Mouse (Mus musculus): ENCODE measurements at regions not wholly inside any gene's neighbourhood (a gene's known extent, or its start where the extent isn't known, plus 50 kb on each side); places are given as distances from the start of the nearest gene placed in this dataset.
"Not testable (repeated sequence)": the region's sequence is repeated elsewhere in the genome, so short reads cannot be mapped to it uniquely, and the experiment has no call there.

DNA sequence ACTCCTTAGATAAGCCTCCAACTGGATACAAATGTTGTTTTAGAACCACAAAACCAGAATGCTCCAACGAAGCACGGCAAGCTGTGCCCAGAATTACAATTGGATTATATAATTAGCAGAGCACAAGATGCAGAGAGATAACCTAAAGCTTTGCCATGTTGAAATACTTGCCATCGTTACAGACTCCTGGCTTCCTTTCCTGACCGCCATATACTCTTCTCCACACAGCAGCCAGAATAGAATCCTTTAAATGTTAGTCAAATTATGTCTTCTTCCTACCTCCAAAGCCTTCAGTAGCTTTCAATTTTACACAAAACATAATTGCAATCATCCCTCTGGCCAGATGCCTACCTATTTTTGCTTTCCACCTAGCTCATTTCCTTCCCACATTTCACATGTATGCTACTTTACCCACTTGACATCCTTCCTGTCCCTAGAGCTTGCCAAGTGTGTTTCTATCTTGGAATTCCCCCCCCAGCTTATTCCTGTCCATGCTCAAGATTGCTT, 52.8 kb upstream of the G2e3 start:
- DNase-seq (ENCODE audit: extremely low spot score, low spot score): no peak

DNA sequence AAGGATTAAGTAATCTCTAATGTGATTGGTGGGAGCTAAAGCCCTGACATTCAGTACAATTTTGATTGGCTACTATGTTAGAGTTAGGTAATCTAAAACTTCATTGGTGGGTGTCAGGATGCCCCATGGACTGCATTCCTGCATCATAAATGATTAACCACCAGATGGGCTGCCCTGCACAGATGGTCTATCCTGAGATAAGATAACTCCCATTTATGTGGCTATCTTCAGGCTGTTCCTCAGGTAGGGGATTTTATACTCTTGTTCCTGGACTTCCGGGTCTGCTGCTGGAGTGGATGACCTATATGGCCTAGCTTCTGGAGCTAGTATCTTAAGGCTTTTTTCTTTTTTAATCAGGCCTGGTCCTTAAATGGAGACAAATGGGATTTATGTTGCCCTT, 69.5 kb upstream of the G2e3 start:
- DNase-seq (ENCODE audit: extremely low spot score, low spot score): no peak

DNA sequence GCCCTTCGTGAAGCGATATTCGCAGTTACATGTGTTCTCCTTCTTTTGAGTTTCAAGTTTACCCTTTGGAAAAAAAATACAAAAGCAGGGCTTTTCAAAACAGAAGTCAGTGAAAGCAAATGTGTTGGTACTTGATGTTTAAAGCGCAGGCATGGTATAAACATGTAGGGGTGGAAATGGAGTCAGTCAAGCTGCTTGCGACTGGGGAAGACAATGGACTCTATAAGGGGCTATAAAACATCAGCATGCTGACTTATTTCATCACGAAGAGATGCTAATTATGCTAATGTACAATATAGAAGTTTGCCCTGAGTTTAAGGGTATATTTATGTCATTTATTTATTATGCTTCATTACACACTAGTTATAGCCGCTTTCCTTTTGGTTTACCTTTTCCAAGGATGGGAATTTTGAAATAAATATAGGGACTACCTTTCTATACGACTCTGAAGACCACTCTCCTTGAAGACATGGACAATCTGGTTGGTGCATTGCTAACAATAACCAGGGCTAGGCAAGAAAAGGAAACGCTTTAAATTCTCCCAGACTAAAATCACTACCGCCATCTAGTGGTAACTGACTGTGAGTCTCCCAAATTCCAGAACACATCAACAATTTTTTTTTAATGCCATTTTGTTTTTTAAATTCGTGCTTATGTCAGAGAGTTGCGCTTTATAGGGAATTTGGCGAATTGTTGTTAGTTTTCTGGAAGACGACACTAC, 71.9 kb upstream of the G2e3 start:
- no peak for DNase-seq (ENCODE audit: extremely low spot score, low spot score)

DNA sequence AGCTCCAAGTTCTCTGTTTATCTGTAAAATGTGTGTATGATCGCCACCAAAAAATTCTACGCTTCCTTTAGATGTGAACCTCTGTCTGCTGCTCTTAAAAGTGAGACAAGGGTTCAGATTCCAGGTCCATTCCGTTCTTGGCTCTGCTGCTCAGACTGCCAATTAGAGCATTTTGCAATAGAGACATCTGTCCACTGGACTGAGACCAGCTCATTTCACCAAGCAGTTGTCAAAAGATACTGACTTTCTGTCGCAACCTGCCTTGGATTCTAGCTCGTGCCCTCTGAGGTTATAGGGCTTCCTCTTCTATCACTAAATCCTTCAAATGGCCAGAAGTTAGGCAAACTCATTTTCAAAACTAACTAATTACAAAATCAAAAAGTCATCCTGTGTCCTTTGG, 74.4 kb upstream of the G2e3 start:
- no peak for DNase-seq (ENCODE audit: extremely low spot score, low spot score)

DNA sequence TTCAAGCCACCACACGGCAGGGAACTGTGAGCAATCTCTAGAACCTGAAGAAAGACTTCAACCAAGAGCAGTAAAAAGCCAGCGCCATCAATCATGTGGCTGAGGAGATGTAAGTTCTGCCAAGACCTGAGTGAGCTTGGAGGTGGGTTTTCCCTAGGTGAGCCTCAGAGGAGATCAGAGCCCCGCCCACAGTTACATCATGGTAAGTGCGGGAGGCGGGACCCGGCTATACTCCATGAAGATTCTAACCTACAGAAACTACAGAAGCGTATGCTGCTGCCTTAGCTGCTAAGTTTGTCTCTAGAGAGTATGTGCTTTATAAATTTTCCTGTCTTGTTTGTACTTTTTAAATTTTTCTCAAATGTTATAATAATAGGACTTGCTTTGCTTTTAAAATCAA, 105.0 kb upstream of the G2e3 start:
- DNase-seq (ENCODE audit: extremely low spot score, low spot score): no peak

DNA sequence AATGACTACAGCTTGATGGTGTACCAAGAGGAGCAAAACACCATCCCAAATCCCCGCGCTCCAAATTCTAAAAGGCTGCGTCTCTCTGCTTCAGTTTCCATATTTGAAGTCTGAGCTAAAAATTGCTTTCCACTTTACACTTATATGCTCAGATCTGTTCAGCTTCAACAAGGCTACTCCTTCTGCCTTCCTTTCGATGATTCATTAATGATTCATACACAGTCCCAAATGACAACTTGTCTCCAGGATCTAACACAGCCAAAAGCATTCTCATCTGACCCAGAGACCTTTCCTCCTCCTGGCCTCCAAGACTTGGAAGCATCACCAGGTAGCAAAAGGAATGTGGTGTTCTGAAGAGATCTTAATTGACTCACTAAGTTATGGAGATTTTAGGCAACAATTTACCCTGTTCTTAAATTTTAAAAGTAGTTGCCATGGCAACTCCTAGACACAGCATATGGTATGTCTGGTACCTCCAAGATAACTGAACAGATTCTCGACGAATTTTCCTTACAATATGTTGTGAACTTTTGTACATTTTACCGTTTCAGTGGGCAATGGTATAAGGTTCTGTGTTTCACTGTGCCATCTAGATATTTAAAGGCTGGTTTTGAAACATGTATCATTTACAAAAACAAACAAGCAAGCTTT, 106.6 kb upstream of the G2e3 start:
- DNase-seq (ENCODE audit: extremely low spot score, low spot score): no peak

DNA sequence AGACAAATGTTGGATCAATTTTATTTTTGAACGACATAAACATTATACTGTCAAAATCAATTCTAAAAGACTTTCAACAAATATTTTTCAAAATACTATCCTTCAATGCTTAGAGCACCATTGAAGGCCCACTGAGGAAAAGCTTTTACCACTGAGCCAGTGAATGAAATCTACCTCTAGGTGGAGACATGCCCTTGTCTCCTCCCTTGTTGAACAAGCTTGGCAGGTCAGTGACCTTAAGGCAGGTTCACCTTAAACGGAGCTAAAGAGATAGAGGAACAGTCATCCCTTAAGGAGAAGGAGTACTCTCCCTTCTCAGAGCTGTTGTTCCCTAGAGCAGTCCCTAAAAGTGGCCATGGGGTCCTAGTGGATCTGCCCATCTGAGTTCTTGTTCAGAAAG, 136.2 kb upstream of the G2e3 start:
- no peak for DNase-seq (ENCODE audit: extremely low spot score, low spot score)

DNA sequence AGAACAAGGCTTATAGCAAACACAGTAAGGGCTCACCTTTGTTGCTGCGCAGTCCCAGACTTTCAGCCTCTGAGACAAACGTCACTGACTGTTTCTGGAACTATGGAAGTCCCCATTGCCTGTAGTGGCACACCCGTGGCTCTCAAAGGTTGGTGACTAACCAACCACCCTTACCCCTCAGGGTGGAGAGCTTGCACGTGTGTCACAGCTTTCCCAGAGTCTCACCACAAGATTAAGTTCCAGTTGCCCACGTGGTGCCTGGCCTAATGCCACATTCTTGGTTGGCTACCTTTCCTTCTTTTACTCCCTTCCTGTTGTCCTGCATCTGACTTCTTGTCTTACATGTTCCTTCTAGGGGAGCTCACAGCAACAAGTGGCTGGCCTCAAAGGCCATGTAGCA, 151.6 kb upstream of the G2e3 start:
- DNase-seq (ENCODE audit: extremely low spot score, low spot score): no peak

DNA sequence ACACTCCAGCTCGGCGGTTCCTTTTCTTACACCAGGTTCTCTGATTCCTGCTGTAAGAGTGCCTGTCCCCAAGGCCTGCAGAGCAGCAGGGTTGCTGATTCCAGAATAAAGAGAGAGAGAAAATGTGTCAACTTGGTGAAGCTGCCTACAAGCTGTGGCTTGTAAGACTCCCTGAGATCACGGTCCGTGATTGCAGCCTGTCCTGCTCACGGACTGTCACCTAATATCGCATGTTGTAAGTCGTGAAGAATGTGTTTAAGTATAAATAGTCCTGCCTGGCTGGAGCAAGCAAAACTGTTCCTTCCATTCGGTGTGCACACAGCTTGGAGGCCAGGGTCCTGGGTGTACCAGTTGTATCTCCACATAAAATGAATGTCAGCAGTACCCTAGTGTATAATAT, 152.7 kb upstream of the G2e3 start:
- DNase-seq (ENCODE audit: extremely low spot score, low spot score): no peak

DNA sequence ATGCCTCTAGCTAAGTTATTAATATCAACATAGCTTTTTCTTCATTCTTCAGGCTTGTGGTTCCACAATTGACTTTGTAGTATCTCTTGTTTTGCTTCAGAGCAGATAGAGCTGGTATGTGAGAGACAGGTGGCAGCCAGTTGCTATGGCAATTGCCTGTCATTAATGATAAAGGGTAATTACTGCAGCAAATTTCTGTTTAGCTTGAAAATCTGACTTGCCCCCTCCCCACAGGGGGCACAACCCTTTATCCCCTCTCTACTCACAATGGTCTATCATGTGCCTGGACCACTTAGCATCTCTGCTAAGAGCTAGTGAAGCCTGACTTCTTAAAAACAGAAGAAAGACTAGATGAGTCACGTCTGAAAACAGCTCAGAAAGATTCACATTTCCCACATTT, 157.1 kb upstream of the G2e3 start:
- DNase-seq (ENCODE audit: extremely low spot score, low spot score): no peak

DNA sequence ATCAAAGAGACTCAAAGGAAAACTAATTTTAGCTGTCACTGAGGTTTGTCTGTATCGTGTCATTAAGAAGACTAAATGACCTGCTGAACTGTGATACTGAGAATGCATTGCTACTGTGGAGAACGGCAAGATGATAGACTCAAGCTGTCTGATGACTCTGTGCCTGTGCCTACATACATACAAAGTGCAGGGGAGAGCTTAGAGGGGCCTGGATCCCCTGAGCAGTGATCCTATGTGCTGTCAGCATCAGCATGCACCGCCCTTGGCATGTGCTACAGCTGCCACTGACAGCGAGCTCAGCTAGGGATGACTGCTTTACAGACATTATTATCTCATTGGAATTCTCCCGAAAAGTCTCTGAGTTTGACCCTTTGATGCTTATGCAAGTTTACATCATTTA, 157.7 kb upstream of the G2e3 start:
- DNase-seq (ENCODE audit: extremely low spot score, low spot score): no peak

DNA sequence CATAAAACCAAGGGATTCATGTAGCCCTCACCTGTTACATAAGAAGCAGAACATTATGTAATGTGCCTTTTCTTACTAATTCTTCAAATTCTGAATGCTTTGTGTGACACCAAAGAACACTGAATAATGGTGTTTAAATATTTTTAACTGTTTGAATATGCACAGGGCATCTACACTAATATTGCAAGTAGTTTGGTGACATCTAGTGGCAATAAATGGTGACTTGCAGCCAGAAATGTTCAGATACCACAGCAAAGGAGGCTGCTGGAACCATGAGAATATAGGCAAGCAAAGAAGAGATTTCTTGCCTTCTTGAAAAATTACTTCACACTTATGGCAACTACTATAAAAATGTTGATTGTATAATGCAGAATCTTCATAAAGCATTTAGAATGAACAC, 159.6 kb upstream of the G2e3 start:
- DNase-seq (ENCODE audit: extremely low spot score, low spot score): no peak

DNA sequence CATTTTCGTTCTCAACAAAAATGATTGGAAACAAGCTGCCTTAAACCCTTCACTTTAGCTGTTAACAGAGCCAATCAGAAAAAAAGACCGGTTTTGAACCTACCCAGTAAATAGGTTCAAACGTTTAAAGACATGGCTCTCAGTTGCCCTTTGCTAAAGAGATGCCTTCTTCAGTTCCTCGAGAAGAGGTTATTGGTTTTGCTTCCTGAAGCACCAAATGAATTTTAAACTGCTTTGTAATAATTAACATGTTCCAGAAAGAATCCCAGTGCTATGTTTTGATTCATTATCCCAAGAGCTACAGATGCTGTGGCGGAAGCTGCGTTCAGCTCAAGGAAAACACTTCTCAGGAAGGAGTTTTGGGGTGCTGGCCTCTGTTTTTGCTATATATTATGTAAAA, 160.1 kb upstream of the G2e3 start:
- DNase-seq (ENCODE audit: extremely low spot score, low spot score): no peak

DNA sequence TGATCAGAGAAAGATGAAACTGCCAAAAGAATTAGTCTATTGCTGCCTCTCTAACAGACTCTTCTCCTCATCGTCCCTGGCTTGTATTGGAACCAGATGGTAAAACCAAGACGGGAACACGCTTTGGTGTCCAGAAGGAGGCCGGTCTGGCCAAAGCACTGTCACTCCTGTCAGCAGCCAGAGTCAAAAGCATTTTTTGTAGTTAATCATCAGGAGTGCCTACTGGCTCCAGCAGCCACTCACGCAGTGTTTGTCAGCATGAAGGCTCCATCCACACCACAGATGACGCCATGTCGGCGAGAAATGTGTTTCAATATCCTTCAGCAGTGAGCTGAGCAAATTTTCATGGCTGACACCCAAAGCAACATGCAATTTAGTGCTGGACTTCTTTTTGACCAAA, 162.1 kb upstream of the G2e3 start:
- DNase-seq (ENCODE audit: extremely low spot score, low spot score): no peak

DNA sequence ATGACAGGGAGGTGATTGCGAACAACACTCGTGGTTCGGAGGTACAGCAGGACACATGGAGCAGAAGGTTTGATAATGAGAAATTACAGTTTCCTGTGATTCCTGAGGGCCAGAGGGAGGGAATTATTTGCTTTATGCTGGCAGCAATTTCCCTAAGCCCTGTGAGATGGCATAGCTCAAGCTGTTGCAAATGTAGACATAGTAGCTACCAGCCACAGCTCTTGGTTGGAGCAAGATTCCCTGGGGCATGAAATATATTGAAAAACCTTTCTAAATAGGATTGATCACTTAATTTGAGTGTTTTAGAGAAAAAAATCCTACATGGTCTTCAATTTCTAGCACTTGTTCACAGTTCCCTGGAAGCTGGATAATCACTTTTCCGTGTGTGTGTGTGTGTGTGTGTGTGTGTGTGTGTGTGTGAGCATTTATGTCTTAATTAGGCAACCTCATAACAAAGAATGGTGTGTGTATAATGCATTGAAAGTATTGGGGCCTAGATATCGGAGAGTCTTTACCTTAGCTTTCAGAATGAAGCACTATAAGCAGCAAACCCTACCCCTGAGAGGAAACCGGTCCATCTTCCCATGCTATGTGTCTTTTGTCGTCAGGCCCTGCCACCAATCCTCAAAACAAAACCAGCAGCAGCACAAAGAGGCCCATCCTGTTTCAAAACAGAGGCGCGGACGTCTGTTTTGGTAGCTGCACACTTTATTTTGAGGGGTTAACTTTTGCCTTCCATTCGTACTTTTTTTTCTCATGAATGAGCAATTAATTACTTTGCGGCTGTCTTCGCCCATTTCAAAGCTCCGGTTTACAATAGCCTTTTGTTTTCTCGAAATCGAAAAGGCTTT, 172.7 kb upstream of the G2e3 start:
- peak; percentile 17 for DNase-seq (ENCODE audit: extremely low spot score, low spot score)

DNA sequence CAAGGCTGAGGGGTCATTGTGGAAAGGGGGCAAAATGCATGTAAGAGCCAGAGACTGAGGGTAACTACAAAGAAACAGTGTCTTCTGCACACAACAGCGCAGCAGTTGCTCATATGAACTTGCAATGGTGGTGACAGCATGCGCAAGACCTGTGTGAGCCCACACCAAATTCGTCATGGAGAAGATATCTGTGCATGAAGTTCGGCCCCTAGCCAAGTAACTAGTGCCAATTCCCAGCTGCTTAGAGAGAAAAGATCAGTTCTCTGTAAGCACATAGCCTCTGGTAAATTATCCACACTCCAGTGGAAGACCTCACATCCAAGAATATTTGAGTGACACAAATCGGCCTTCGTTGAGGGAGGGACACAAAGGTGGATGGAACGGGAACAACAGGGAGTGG, 182.7 kb upstream of the G2e3 start:
- DNase-seq (ENCODE audit: extremely low spot score, low spot score): no peak

DNA sequence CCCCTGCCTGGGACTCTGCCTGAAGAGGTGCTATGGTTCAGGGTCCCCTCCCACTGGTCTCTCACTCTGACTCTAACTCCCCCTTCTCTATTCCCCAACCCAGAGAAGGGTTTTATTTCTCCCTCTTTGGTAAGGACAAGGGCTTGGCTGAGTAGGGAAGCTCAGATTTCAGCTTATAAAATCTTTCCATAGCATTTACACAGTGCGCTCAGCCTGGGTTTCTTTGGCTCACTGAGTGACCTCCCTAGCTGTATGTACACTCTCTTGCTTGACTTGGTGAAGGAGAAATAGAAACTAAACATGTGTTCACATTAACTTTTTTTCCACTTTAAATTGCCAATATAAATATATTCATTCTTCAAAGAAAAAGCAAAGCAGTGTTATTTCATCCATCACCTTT, 186.9 kb upstream of the G2e3 start:
- no peak for DNase-seq (ENCODE audit: extremely low spot score, low spot score)

DNA sequence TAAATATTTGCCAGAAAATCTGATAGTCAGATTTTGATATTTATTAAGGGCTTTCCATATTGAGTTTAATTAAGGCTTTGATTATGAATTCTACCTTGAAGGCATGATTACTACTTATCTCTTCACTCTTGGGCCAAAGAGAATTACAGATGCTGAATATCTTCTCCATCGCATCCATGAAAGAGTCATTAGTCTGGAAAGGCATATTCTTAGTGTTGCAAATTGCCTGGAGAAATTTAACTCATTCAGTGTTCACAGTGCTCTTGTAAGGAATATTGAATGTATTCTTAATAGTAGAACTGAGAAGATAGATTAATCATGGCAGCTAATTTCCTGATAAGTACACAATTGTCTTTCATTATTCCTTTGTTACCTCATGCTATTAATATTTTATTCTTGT, 187.7 kb upstream of the G2e3 start:
- no peak for DNase-seq (ENCODE audit: extremely low spot score, low spot score)

DNA sequence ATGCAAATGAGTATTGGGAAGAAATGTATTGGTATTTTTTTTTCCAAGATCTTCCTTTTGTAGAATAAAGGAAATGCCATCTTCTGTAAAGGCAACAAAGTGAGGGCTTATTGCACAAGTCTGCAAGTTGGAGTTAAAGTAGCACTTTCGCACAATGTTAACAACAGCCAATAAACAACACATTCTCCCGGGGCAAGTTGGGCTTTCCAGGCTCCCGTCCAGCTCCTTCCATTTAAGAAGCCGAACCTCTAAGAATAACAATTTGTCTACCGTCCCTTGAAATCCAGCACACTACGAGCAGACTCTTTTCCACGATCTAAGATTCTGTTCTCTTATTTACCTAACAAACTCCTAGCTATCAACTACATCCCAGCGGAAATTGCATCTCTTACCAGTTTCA, 199.9 kb upstream of the G2e3 start:
- DNase-seq (ENCODE audit: extremely low spot score, low spot score): no peak

DNA sequence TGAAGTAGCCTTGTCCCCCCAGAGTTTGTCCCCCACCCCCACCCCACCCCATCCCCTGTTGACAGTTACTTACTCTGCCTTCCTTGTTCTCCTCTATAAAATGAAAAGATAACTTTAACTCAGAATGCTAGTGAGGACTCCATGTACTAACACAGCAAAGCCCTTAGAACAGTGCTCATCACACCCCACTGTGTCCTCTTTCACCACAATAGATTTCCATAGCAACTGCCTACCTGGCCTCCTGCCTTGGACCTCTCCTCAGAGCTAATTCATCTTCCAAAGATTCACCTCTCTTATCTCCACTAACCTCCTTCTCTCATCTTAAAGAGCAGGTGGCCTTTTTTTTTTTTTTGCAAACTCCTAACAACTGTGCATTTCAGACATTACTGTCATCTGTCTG, 204.0 kb upstream of the G2e3 start:
- DNase-seq (ENCODE audit: extremely low spot score, low spot score): no peak

DNA sequence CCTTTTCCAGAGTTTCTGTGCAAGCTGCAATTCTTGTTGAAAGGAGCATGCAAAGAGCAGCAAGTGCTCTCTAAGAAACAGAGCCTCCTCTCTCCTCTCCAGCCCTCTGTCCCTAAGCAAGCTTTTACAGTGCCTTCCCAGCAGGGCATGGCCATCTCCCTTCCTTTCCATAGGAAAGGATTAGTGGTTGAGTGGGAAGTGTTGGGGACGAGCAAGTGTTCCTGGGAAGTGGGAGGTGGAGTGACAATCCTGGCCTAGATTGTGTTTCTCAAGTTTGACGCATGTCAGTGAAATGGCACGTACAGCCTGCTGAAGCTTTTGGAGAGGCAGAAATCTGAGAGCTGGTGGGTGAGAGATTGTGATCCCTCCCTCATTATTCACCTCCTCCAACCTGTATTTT, 204.7 kb upstream of the G2e3 start:
- DNase-seq (ENCODE audit: extremely low spot score, low spot score): no peak

DNA sequence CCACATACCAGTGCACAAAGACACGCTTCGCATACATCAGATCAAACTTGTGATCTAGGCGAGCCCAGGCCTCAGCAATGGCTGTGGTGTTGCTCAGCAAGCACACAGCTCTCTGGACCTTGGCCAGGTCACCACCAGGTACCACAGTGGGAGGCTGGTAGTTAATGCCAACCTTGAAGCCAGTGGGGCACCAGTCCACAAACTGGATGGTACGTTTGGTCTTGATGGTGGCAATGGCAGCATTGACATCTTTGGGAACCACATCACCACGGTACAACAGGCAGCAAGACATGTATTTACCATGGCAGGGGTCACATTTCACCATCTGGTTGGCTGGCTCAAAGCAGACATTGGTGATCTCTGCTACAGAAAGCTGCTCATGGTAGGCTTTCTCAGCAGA, 214.2 kb upstream of the G2e3 start:
- not testable (repeated sequence) for DNase-seq (ENCODE audit: extremely low spot score, low spot score)

Measured in neural tube, embryonic 10.5 days (tissue).